Mouse (Mus musculus) kidney, adult 11 months (tissue): ENCODE data around the gene Ficd.

Experiments
- DNase-seq: peaks from one replicate; pipeline ENCODE4 v3.0.0; 2022

The Ficd gene

GRCm38 (mm10) chr5:113735345-113736112 is at the start of gene Ficd:
Gene Ficd (plus strand): TSS chr5:113735803.
- peak; percentile 93 for DNase-seq

GRCm38 (mm10) chr5:113687514-113687913 is 48.1 kb upstream of the Ficd start:
- no peak for DNase-seq

DNA sequence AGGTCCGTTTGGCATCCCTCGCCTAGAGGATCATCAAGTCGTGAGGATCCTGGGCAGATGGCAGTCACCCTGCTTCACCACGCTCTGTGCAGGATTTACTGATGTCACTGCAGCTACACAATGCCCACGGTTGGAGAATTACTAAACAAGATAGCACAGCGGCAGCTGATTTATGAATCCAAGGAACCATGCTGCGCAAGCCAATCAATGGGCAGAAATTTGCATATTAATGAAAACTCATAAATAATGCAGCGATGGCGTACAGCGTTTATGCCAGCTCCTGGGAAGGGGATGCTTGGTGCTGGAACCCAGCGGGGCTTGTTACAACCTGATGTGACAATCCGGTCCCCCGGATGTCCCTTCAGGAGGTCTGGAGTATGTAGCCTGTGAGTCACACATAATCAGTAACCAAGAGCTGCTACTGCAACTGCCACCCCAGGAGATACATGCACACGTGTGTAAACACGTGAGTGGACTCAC is 45.5 kb upstream of the Ficd start:
- no peak for DNase-seq

DNA sequence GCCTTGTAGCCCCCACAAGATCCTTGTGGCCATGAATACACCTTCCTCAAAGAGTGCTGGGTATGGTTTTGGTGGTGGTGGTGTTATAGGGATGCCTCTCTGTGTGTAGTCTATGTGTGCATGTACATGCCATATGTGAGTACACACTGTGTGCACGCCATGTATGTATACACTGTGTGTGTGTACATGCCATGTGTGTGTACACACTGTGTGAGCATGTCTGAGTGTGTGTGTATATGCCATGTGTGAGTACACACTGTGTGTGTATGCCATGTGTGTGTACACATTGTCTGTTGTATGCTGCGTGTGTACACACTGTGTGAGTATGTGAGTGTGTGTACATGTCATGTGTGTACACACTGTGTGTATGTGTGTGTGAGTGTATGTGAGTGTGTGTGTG is 44.7 kb upstream of the Ficd start:
- DNase-seq: no peak

GRCm38 (mm10) chr5:113693196-113693755 is 42.3 kb upstream of the Ficd start:
- no peak for DNase-seq

- DNase-seq: no peak
Observed at GRCm38 (mm10) chr5:113694000-113694399, 41.6 kb upstream of the Ficd start.

GRCm38 (mm10) chr5:113694415-113694814 is 41.2 kb upstream of the Ficd start:
- no peak for DNase-seq

DNA sequence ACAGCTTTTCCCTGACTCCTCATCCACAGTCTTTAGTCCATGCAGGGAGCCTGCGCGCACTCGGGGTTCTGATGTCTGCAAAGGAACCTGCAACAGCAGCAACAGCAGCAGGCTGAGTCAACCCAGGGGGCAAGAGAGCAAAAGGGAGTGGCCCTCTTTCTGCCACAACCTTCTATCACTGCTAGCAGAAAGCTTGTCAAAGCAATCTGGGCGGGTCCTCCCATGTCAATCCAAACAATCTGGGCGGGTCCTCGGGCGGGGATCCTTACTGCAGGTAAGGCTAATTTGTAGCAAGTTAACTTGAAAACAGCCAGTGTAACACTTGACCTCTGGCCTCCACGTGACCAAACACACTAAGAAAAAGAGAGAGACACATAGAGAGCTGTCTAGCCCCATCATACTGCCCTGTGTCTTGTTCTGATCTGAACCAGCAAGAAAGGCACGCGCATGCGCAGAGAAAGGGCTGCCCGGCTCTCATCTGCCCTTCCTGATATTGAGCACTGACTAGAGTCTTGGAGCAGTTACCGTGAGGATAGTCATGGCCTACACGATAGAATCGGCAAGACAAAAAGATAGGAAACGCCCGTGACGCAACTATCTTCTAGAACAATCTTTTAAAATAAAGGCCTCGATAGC is 35.1 kb upstream of the Ficd start:
- no peak for DNase-seq

DNA sequence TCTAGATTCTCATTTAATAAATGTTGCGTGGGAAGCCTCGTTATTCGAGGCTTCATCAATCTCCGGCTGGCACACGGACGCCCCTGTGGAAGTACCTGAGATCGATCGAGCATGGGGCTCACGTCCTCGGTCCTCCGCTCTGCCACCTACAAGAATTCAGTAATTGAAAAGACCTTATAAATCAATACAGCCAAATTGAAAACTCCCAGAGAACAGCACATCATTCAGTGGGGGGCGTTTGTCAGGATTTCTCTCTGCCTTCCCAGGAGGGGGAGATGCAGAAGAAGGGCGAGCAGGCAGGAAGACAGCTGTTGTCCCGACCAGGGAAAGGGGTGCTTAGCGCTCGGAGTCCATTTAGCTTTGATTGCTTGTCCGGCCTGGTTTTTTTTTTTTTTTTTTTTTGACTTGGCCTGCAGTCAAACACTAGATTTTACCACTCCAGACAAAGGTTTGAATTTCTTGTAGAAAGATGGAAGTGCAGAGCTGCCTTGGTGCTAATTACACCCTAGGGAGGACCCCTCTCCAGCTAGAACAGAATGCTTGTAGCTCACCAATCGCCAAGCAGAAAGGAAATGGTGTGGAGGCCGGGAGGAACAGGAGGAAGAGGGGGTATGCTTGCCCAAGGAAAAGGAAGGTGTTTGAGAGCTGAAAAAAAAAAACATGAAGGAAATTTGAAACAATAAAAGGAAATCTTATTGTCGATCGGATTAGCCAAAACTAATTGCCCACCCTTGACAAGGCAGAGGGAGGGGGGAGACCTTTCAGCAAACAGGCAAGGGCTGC is 31.6 kb upstream of the Ficd start:
- DNase-seq: peak; percentile 5

- no peak for DNase-seq
Observed at GRCm38 (mm10) chr5:113712861-113713260, 22.7 kb upstream of the Ficd start.

DNA sequence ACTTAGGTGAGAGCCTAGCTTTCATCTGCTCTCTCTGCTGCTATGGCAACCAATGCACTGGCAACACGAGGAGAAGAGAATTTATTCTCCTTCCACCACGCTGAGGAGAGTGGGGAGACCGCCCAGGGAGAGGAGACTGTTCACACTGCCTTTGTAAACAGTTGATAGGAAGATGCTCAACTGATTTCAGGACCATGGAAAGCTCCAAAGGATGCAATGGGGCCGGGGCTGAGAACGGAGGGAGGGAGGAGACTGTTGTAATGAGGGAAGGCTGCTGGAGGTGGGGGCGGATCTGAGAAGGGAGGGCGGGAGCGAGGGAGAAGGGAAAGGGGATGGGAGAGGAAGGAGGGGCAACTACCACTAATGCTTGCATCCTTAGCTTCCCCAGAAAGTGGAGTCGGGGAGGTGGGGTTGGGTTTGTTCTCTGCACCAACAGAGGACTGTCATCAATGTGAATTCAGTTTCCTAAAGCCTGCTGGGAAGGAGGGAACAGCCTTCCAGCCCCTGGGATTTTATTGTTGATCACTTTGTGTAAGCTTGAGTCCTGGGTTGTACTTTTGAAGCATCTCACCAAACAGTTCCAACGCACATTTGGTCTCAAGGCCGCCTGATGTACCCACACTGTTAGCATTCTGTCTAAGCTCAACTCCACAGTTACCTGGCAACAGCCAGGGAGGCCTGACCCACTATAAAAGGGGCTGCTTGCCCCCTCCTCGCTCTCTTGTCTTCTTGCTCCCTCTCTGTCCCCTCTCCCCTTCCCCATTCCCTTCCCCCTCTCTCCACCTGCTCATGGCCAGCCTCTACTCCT is 18.8 kb upstream of the Ficd start:
- DNase-seq: no peak

DNA sequence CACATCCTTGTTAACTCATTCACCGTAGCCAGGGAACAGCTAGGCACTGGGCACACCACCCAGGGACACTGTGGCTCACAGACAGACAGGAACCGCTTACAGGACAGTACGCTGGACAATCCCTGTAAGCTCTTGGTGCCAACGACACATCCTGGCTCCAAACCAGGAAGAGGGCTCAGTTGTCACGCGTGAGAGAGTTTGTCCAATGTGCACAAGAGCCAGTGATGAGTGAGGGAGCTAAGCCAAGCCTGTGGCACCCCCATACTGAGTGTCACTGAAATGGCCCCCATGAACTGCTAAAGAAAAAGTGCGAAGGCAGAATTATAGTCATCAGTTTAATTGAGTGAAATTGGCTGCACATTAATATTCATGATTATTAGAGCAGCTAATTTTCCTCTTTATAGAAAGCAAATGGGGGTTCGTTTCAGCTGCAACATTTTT is 16.4 kb upstream of the Ficd start:
- DNase-seq: no peak

- DNase-seq: no peak
Observed at GRCm38 (mm10) chr5:113722224-113723013, 13.2 kb upstream of the Ficd start.

- no peak for DNase-seq
Observed at GRCm38 (mm10) chr5:113723567-113724237, 11.9 kb upstream of the Ficd start.

DNA sequence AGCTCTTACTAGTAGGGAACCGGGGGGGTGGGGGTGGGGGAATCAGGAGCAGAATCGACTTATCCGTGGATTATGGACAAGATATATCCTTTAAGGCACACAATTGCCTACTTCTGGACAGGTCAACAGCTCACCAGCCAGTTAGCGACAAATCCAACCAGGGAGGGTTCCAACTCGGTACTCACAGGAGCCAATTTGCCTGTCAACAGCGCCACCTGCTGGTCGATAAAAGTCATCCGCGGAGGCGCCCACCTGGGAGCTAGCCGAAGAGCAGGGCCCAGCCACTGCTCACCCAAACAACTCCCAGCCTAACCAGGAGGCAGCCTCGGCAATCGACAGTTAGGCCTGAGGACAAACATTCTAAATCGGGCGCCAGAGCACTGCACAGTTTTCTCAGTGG is 11.2 kb upstream of the Ficd start, which contains the start of gene 1700069L16Rik:
TSS of gene 1700069L16Rik (minus strand) at position 327 of the 400 bp plus-strand sequence.
- peak; percentile 45 for DNase-seq

DNA sequence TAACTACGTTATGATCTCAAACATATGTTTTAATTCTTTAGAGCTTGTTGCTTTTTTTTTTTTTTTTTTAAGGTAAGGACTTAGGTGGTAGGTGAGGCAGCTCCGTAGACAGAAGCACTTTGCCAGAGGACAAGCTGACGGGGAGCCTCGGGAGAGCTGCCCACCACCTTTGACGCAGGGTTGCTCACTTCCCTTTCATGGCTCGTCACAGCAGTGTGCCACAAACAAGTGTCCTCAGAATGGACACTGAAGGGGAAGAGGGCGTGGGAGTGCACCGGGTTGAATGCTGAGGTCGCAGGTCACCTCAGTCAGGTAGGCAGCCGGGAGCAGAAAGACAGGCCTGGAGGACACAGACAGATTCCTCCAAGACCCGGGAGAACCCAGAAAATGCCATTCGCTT is 10.2 kb upstream of the Ficd start:
- DNase-seq: no peak

GRCm38 (mm10) chr5:113726618-113727017 is 9.0 kb upstream of the Ficd start:
- no peak for DNase-seq

GRCm38 (mm10) chr5:113727238-113727637 is 8.4 kb upstream of the Ficd start:
- no peak for DNase-seq

DNA sequence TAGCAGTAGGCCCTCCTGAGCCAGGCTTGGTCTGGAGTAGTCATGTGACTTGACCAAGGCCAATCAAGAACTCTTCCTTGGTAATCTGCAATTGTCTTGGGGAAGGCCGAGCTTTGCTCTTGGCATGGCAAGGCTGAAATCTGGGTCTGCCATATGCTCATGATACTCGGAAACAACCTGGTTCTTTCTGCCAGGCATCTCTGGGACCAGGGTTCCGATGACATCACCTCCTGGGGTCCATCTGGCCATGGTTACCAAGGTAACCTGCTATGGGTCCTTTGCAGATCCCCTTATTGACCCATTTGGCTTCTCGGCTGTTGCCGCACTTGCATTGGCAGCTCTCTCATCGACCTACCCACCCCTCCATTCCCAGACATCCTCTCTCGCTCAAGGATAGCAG is 7.6 kb upstream of the Ficd start:
- no peak for DNase-seq

- DNase-seq: no peak
Observed at GRCm38 (mm10) chr5:113728691-113729090, 6.9 kb upstream of the Ficd start.

- no peak for DNase-seq
Observed at GRCm38 (mm10) chr5:113730641-113731121, 4.9 kb upstream of the Ficd start.
